Mouse (Mus musculus): Measurements from ENCODE around the gene Pim1. TPM values are rescaled to one million over a fixed set of nuclear protein-coding genes. Genes with fewer than 3 reads are reported as not detected.

Gene Pim1
- polyA plus RNA-seq, 1 experiment = 160 TPM

GRCm38 (mm10) chr17:29488257-29488977 is 2.1 kb upstream of the Pim1 start:
- Histone ChIP-seq H3K27ac (ENCODE audit: insufficient read depth, low read depth, low read length) (peak overlapping the region; percentile 94), H3K4me3 (ENCODE audit: low read depth, low read length) (no peak overlapping the region), H3K27me3 (ENCODE audit: control insufficient read depth, insufficient read depth, low read length) (no peaks in the 10 kb centered on the region), H3K36me3 (ENCODE audit: control insufficient read depth, insufficient read depth, low read length) (peaks cover 13% of the 10 kb centered on the region), H3K4me1 (ENCODE audit: control insufficient read depth, insufficient read depth, insufficient read length, low read length) (peaks cover 21% of the 10 kb centered on the region; the same call in 1 of the 2 replicates)
- no peak for TF ChIP-seq POLR2A (IDR thresholded peaks at IDR 0.05; ENCODE audit: low read depth, low read length)
- TF ChIP-seq CTCF (IDR thresholded peaks at IDR 0.05; ENCODE audit: extremely low read depth, insufficient read length, insufficient replicate concordance, low read depth, low read length) = no peak
- WGBS = 84% methylated on average over 8 of the region's 8 CpGs

DNA sequence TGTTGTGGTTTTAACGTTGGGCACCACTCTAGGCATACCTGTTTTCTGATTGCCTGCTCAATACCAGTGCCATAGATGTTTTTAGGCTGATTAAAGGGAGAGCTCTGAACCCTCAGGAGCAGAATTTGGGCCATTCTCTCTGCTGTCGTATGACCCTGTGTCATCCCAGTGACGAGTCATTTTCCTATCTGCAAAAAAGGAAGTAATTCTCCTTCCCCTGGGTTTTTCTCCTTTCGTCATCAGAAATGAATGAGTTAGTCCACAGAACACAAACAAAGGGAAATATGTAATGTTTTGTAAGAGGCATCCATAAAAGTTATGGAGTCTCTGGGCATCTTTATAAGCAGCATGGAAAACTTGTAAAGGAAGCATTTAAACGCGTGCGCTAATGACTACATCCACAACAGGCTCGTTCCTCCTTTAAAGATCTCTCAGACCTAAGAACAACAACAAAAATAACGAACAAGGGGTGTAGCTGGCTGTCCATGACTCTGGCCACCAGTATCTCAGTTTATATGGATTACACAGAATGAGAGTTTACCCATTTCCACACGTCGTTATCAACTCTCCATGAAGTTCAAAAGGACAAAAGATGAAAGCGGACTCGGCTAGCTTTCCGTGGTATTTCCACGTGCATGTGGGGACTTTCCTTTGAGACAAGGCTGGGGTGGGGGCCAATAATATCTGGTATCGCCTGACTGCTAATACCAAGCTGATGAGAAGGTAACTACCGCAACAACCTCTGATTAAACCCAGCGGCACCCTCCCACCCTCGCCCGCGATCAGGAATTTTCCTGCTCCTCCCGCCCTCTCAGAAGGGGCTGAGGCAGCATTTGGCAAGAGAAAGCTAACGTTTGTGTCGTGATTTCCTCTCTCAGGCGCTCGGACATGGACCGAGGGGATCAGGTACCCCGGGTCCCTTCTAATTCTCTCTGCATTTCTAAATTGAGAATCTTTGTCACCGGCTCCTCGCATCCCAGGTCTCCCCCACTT is 1.3 kb upstream of the Pim1 start:
- TF ChIP-seq POLR2A (IDR thresholded peaks at IDR 0.05; ENCODE audit: low read depth, low read length) (no peak), CTCF (IDR thresholded peaks at IDR 0.05; ENCODE audit: extremely low read depth, insufficient read length, insufficient replicate concordance, low read depth, low read length) (no peak)
- WGBS = 7% methylated on average over 30 of the region's 30 CpGs
- Histone ChIP-seq H3K4me1 (ENCODE audit: control insufficient read depth, insufficient read depth, insufficient read length, low read length) (peaks cover 17% of the 10 kb centered on the region; the same call in 1 of the 2 replicates), H3K4me3 (ENCODE audit: low read depth, low read length) (peak overlapping the region; percentile 81), H3K27me3 (ENCODE audit: control insufficient read depth, insufficient read depth, low read length) (no peaks in the 10 kb centered on the region), H3K27ac (ENCODE audit: insufficient read depth, low read depth, low read length) (peak overlapping the region; percentile 94), H3K36me3 (ENCODE audit: control insufficient read depth, insufficient read depth, low read length) (peaks cover 21% of the 10 kb centered on the region)

DNA sequence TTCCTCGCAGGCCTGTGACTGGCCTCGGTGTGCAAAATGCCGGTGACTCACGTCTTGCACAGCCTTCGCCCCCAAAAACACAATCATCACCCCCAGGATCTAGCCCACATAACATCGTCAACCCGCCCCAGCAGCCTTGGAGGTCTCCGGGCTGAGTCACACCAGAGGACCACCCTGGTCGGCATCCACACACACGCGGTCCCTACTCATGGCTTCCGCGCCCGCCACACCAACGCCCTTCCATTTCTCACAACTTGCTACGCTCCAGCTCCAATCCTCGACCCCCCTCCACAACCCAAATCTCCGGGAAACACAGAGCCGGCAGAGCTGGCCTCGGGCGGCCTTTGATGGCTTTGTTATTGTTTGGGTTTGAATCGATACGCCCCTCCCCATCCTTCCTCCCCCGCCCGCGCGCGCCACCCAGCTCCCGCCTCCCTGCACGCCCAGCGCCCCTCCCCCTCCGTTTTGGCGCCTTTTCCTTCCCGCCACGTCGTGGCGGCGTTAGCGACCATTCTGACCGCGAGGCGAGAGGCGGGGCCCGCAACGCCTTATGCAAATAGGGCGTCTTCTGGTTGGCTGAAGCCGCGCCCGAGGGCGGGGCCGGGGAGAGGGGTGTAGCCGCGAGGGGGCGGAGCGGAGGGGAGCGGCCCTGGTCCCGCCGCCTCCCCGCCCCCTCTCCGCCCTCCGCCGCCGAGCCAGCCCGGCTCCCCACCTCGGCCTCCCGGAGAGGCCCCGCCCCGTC is 411 bp upstream of the Pim1 start:
- TF ChIP-seq POLR2A (IDR thresholded peaks at IDR 0.05; ENCODE audit: low read depth, low read length) = peak; percentile 90
- no peak for TF ChIP-seq CTCF (IDR thresholded peaks at IDR 0.05; ENCODE audit: extremely low read depth, insufficient read length, insufficient replicate concordance, low read depth, low read length)
- WGBS = under 1% methylated on average over 60 of the region's 68 CpGs
- Histone ChIP-seq H3K27me3 (ENCODE audit: control insufficient read depth, insufficient read depth, low read length) (no peaks in the 10 kb centered on the region), H3K4me3 (ENCODE audit: low read depth, low read length) (peak overlapping the region; percentile 81), H3K27ac (ENCODE audit: insufficient read depth, low read depth, low read length) (peak overlapping the region; percentile 94), H3K36me3 (ENCODE audit: control insufficient read depth, insufficient read depth, low read length) (peaks cover 29% of the 10 kb centered on the region), H3K4me1 (ENCODE audit: control insufficient read depth, insufficient read depth, insufficient read length, low read length) (peaks cover 19% of the 10 kb centered on the region; the same call in 1 of the 2 replicates)

DNA sequence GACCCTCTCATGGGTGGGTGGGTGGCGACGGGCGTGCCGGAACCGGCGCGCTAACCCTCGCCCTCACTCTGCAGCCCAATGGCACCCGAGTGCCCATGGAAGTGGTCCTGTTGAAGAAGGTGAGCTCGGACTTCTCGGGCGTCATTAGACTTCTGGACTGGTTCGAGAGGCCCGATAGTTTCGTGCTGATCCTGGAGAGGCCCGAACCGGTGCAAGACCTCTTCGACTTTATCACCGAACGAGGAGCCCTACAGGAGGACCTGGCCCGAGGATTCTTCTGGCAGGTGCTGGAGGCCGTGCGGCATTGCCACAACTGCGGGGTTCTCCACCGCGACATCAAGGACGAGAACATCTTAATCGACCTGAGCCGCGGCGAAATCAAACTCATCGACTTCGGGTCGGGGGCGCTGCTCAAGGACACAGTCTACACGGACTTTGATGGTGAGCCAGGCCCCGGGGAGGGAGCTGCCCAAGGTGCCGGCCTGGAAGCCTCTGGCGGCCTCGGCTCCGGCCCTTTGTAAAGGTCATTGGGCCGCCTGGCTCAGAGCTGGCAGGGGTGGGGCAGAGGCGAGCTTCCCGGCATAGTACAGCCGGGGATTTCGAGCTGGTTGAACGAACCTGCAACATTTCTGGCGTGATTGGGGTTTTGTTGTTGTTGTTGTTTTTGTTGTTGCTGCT is 1.2 kb downstream of the Pim1 start:
- Histone ChIP-seq H3K4me1 (ENCODE audit: control insufficient read depth, insufficient read depth, insufficient read length, low read length) (peaks cover 16% of the 10 kb centered on the region; the same call in 1 of the 2 replicates), H3K27me3 (ENCODE audit: control insufficient read depth, insufficient read depth, low read length) (no peaks in the 10 kb centered on the region), H3K36me3 (ENCODE audit: control insufficient read depth, insufficient read depth, low read length) (peaks cover 32% of the 10 kb centered on the region), H3K27ac (ENCODE audit: insufficient read depth, low read depth, low read length) (peak overlapping the region; percentile 93), H3K4me3 (ENCODE audit: low read depth, low read length) (peak overlapping the region; percentile 92)
- WGBS = under 1% methylated on average over 48 of the region's 48 CpGs
- TF ChIP-seq POLR2A (IDR thresholded peaks at IDR 0.05; ENCODE audit: low read depth, low read length) = no peak
- no peak for TF ChIP-seq CTCF (IDR thresholded peaks at IDR 0.05; ENCODE audit: extremely low read depth, insufficient read length, insufficient replicate concordance, low read depth, low read length)

- peaks cover 32% of the 10 kb centered on the region for H3K36me3 ChIP-seq (ENCODE audit: control insufficient read depth, insufficient read depth, low read length)
- TF ChIP-seq CTCF (IDR thresholded peaks at IDR 0.05; ENCODE audit: extremely low read depth, insufficient read length, insufficient replicate concordance, low read depth, low read length) (peak; percentile 84), POLR2A (IDR thresholded peaks at IDR 0.05; ENCODE audit: low read depth, low read length) (no peak; the same call in 1 of the 2 replicates)
- peak overlapping the region; percentile 92 for H3K4me3 ChIP-seq (ENCODE audit: low read depth, low read length)
- H3K27ac ChIP-seq (ENCODE audit: insufficient read depth, low read depth, low read length) = peak overlapping the region; percentile 93
- H3K27me3 ChIP-seq (ENCODE audit: control insufficient read depth, insufficient read depth, low read length) = no peaks in the 10 kb centered on the region
- peaks cover 15% of the 10 kb centered on the region; the same call in 1 of the 2 replicates for H3K4me1 ChIP-seq (ENCODE audit: control insufficient read depth, insufficient read depth, insufficient read length, low read length)
- 1% methylated on average over 22 of the region's 22 CpGs for WGBS
Observed at GRCm38 (mm10) chr17:29492269-29493191, 2.0 kb downstream of the Pim1 start.

Measured in small intestine, adult 2 months (tissue).